Mouse (Mus musculus): ENCODE measurements around the gene Ctdsp1. TPM values are rescaled to one million over a fixed set of nuclear protein-coding genes. Genes with fewer than 3 reads are reported as not detected.

Gene Ctdsp1
- polyA plus RNA-seq (2012; rRNA removed; ENCODE audit: low replicate concordance), result 175 and 185 TPM in 2 replicates

GRCm38 (mm10) chr1:74390924-74391748 is at the start of gene Ctdsp1:
Gene Ctdsp1 (plus strand): TSS chr1:74391509.

GRCm38 (mm10) chr1:74361812-74362211 is 29.5 kb upstream of the Ctdsp1 start, which contains the start of gene Catip:
Gene Catip (plus strand): TSS chr1:74362108.

DNA sequence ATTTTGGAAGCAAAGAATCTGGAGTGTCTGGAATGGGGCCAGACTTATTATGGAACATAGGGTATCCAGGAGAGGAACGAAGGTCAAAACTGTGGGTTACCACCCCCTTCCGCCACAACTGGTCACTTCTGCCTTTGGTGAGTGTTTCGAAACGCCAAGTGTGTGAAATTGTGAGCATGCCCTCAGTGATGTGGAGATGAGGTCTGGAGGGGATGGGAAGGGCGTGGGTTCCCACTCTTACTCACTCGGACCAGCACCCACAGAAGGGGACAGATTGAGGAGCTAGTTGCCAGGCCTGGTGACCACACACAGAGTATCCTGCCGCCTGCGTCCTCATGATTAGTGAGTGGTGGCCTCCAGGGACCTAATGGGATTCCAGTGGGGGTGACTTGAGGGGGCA is 16.3 kb upstream of the Ctdsp1 start, which contains the start of gene Slc11a1:
TSS of gene Slc11a1 (plus strand) at position 216 of the 400 bp plus-strand sequence.

GRCm38 (mm10) chr1:74408589-74409504 is 17.5 kb downstream of the Ctdsp1 start, which contains the start of gene Vil1:
Gene Vil1 (plus strand): TSS chr1:74409376.

Other genes with a start within 250 kb of the Ctdsp1 start
- 2.5 and 2.8 TPM in 2 replicates for gene Cxcr2, start 237.5 kb upstream of the Ctdsp1 start, polyA plus RNA-seq (2012; rRNA removed; ENCODE audit: low replicate concordance)
- gene Cxcr1, start 196.9 kb upstream of the Ctdsp1 start, polyA plus RNA-seq (2012; rRNA removed; ENCODE audit: low replicate concordance), result 0.31 TPM in 1 of 2 replicates, not detected in the other
- 155 and 228 TPM in 2 replicates for gene Arpc2, start 155.4 kb upstream of the Ctdsp1 start, polyA plus RNA-seq (2012; rRNA removed; ENCODE audit: low replicate concordance)
- gene Gpbar1, start 113.0 kb upstream of the Ctdsp1 start, polyA plus RNA-seq (2012; rRNA removed; ENCODE audit: low replicate concordance), result 0.20 and 0.29 TPM in 2 replicates
- 142 and 156 TPM in 2 replicates for gene Aamp, start 106.8 kb upstream of the Ctdsp1 start, polyA plus RNA-seq (2012; rRNA removed; ENCODE audit: low replicate concordance)
- gene Pnkd, start 106.6 kb upstream of the Ctdsp1 start, polyA plus RNA-seq (2012; rRNA removed; ENCODE audit: low replicate concordance), result 65.3 and 71.6 TPM in 2 replicates
- 326 and 387 TPM in 2 replicates for gene Tmbim1, start 85.9 kb upstream of the Ctdsp1 start, polyA plus RNA-seq (2012; rRNA removed; ENCODE audit: low replicate concordance)
- 0.43 and 0.66 TPM in 2 replicates for gene Catip, start 29.4 kb upstream of the Ctdsp1 start, polyA plus RNA-seq (2012; rRNA removed; ENCODE audit: low replicate concordance)
- gene Slc11a1, start 16.3 kb upstream of the Ctdsp1 start, polyA plus RNA-seq (2012; rRNA removed; ENCODE audit: low replicate concordance), result 78.2 and 92.6 TPM in 2 replicates
- 0.17 and 0.19 TPM in 2 replicates for gene Vil1, start 17.9 kb downstream of the Ctdsp1 start, polyA plus RNA-seq (2012; rRNA removed; ENCODE audit: low replicate concordance)
- 14.1 and 28.1 TPM in 2 replicates for gene Cnot9, start 114.5 kb downstream of the Ctdsp1 start, polyA plus RNA-seq (2012; rRNA removed; ENCODE audit: low replicate concordance)
- gene Plcd4, start 151.4 kb downstream of the Ctdsp1 start, polyA plus RNA-seq (2012; rRNA removed; ENCODE audit: low replicate concordance), result 18.1 TPM in 1 of 2 replicates, not detected in the other
- gene Usp37, start 152.8 kb downstream of the Ctdsp1 start, polyA plus RNA-seq (2012; rRNA removed; ENCODE audit: low replicate concordance), result 2.3 and 4.1 TPM in 2 replicates
- gene Zfp142, start 196.7 kb downstream of the Ctdsp1 start, polyA plus RNA-seq (2012; rRNA removed; ENCODE audit: low replicate concordance), result 16.4 and 16.8 TPM in 2 replicates
- 15.4 and 35.9 TPM in 2 replicates for gene Bcs1l, start 196.8 kb downstream of the Ctdsp1 start, polyA plus RNA-seq (2012; rRNA removed; ENCODE audit: low replicate concordance)
- 36.2 and 68.0 TPM in 2 replicates for gene Rnf25, start 209.9 kb downstream of the Ctdsp1 start, polyA plus RNA-seq (2012; rRNA removed; ENCODE audit: low replicate concordance)
- gene Stk36, start 209.9 kb downstream of the Ctdsp1 start, polyA plus RNA-seq (2012; rRNA removed; ENCODE audit: low replicate concordance), result 3.5 and 4.7 TPM in 2 replicates